Comparison of ENCODE assay signal across 8 mouse cellular contexts in the genomic region with DNA sequence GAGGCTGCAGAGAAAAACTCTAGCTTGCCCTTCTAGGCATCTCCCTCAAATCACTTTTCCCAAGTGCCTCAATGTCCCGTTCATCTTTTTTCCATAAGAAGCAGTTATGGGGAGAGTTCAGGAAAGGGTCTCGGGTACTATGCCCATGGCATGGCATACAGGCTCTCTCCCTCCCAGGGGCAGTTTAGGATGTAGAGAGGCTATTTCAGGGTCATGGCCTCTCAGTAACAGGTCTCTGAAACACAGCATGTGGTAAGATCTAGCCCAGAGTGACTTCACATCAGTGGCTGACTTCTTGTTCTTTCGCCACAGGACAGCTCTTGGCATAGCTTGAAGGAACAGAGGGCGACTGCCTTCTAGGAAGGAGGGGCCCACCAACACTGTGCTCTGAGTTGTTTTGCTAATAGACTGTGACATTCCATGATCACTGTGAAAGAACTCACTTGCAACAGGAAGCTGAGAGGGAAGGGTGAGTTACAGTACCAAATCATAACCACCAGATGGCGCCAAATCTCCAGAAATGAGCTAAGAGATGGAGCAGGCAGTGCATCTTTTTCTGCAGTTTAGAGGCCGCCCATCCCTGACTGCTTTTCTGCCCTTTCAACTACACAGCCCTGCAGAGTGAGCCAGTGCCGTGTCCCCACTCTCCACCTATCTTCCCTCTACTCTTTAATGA.
DNase-seq lines count a peak whose midpoint lies in the region; ATAC-seq and TF ChIP-seq lines count a peak whose summit lies in the region.

No protein-coding gene starts in this region.

- H3K4me3 ChIP-seq in MEL (ENCODE audit: control insufficient read depth in 1 of 2, insufficient read depth in 1 of 2, low read depth in 2 of 2, low read length in 2 of 2), result no peak overlapping the region
- H3K4me3 ChIP-seq in forebrain, embryonic 12.5 days (replicated peaks), result no peak overlapping the region
- no peak overlapping the region for H3K4me3 ChIP-seq in lung, embryonic 14.5 days (ENCODE audit: low read depth, low read length)

- no peaks in the 10 kb centered on the region for H3K27me3 ChIP-seq in MEL (ENCODE audit: control insufficient read depth in 1 of 2, insufficient read depth in 2 of 2, low read length in 2 of 2)
- peaks cover 19% of the 10 kb centered on the region; the same call in 1 of the 2 replicates for H3K27me3 ChIP-seq in forebrain, embryonic 12.5 days
- no peaks in the 10 kb centered on the region for H3K27me3 ChIP-seq in lung, embryonic 14.5 days (ENCODE audit: insufficient read depth, low read length)

- TF ChIP-seq RAD21 in MEL (IDR thresholded peaks at IDR 0.05; ENCODE audit: low read depth, low read length), result peak; percentile 78

- H3K36me3 ChIP-seq in MEL (ENCODE audit: control insufficient read depth in 1 of 2, insufficient read depth in 2 of 2, low read length in 2 of 2), result no peaks in the 10 kb centered on the region
- no peaks in the 10 kb centered on the region for H3K36me3 ChIP-seq in forebrain, embryonic 12.5 days (replicated peaks)
- no peaks in the 10 kb centered on the region for H3K36me3 ChIP-seq in lung, embryonic 14.5 days (ENCODE audit: insufficient read depth)

- no peak overlapping the region for H3K4me2 ChIP-seq in forebrain, embryonic 12.5 days
- H3K4me2 ChIP-seq in lung, embryonic 14.5 days, result no peak overlapping the region

- intact Hi-C loops in heart, postnatal 14 days (cut with DNase I), result loop anchor here (1.0 to 10.0 kb wide), 6 partner anchors 144 to 1382 kb away; no protein-coding TSS in a partner anchor

- peak; percentile 47 to 77 (median 69) for TF ChIP-seq CTCF in MEL (IDR thresholded peaks at IDR 0.05 in 2 of 3, conservative IDR thresholded peaks at IDR 0.05 in 1 of 3; ENCODE audit: control insufficient read depth in 1 of 3, insufficient read depth in 1 of 3, low read depth in 2 of 3, low read length in 3 of 3, poor library complexity in 1 of 3, severe bottlenecking in 1 of 3)
- peak; percentile 94 for TF ChIP-seq CTCF in lung, embryonic 14.5 days (IDR thresholded peaks at IDR 0.05; ENCODE audit: low read depth)

- H3K27ac ChIP-seq in MEL (ENCODE audit: control insufficient read depth, low read depth, low read length), result no peak overlapping the region
- H3K27ac ChIP-seq in forebrain, embryonic 12.5 days, result no peak overlapping the region
- H3K27ac ChIP-seq in lung, embryonic 14.5 days (ENCODE audit: low read depth), result no peak overlapping the region

- TF ChIP-seq EP300 in MEL (IDR thresholded peaks at IDR 0.05; ENCODE audit: low read depth in 1 of 2, low read length in 2 of 2), result no peak

- WGBS in forebrain, embryonic 12.5 days, result 28% methylated on average over 7 of the region's 7 CpGs
- WGBS in lung, embryonic 14.5 days, result 23% methylated on average over 7 of the region's 7 CpGs

- peak; percentile 48 for DNase-seq in MEL (ENCODE audit: low read depth, low spot score)
- DNase-seq in c-Kit-positive CD71-positive TER-119-positive erythroid progenitor cells, embryonic 14.5 days (ENCODE audit: low spot score), result peak; percentile 8
- peak; percentile 67 to 82 for DNase-seq in heart, postnatal 14 days
- DNase-seq in kidney, postnatal 4 days, result peak; percentile 77 to 79
- DNase-seq in lung, embryonic 14.5 days, result peak; percentile 92
- peak; percentile 57 for DNase-seq in retina, adult 2 months (ENCODE audit: low read depth, low spot score)
- peak; percentile 63 for DNase-seq in urinary bladder, postnatal 25 days (ENCODE audit: low spot score)

- no peaks in the 10 kb centered on the region for H3K9me3 ChIP-seq in MEL (replicated peaks; ENCODE audit: insufficient read depth, low read length)
- H3K9me3 ChIP-seq in forebrain, embryonic 12.5 days, result no peaks in the 10 kb centered on the region
- no peaks in the 10 kb centered on the region for H3K9me3 ChIP-seq in lung, embryonic 14.5 days (ENCODE audit: low read depth, low read length)

- no peaks in the 10 kb centered on the region for H3K4me1 ChIP-seq in MEL (ENCODE audit: control insufficient read depth in 1 of 2, insufficient read depth in 2 of 2, low read length in 2 of 2)
- peaks cover 5% of the 10 kb centered on the region for H3K4me1 ChIP-seq in forebrain, embryonic 12.5 days
- H3K4me1 ChIP-seq in lung, embryonic 14.5 days (ENCODE audit: insufficient read depth), result no peaks in the 10 kb centered on the region

- no peaks in the 10 kb centered on the region for H3K79me2 ChIP-seq in MEL (ENCODE audit: control insufficient read depth, insufficient read depth, low read length, poor library complexity)

- no peak for TF ChIP-seq POLR2A in MEL (IDR thresholded peaks at IDR 0.05; ENCODE audit: control insufficient read depth in 1 of 2, insufficient read depth in 1 of 2, low read depth in 1 of 2, low read length in 2 of 2, poor library complexity in 1 of 2)

- no peak overlapping the region for H3K9ac ChIP-seq in MEL (ENCODE audit: control insufficient read depth, low read depth, low read length, poor library complexity, severe bottlenecking)
- H3K9ac ChIP-seq in forebrain, embryonic 12.5 days, result no peak overlapping the region
- H3K9ac ChIP-seq in lung, embryonic 14.5 days, result no peak overlapping the region

- peak; percentile 78 for ATAC-seq in forebrain, embryonic 12.5 days (ENCODE audit: low FRiP score)
- ATAC-seq in lung, embryonic 14.5 days (ENCODE audit: insufficient read depth), result peak; percentile 93

TF ChIP-seq in MEL, 35 proteins besides CTCF, POLR2A, EP300 and RAD21:
- no peak for TF ChIP-seq CHD2 (IDR thresholded peaks at IDR 0.05; ENCODE audit: low read length)
- no peak for TF ChIP-seq MAZ (IDR thresholded peaks at IDR 0.05; ENCODE audit: low read depth, low read length)
- TF ChIP-seq BHLHE40 (IDR thresholded peaks at IDR 0.05; ENCODE audit: borderline replicate concordance, low read depth, low read length), result no peak
- peak; percentile 67 for TF ChIP-seq SMC3 (IDR thresholded peaks at IDR 0.05; ENCODE audit: low read depth, low read length)
- no peak for TF ChIP-seq USF2 (IDR thresholded peaks at IDR 0.05; ENCODE audit: borderline replicate concordance in 1 of 2, insufficient read depth in 1 of 2, low read depth in 1 of 2, low read length in 2 of 2)
- peak; percentile 45 for TF ChIP-seq ZC3H11A (IDR thresholded peaks at IDR 0.05; ENCODE audit: low read depth, low read length)

Comparison
In these comparisons a context has a peak if more than half of its experiments do, and no peak if none do; other contexts are left out.
1. DNase-seq: peak in every context shown above with its lines; median percentile 92 in lung, embryonic 14.5 days; 78 in kidney, postnatal 4 days; 74 in heart, postnatal 14 days; 63 in urinary bladder, postnatal 25 days; 57 in retina, adult 2 months; 48 in MEL; 8 in c-Kit-positive CD71-positive TER-119-positive erythroid progenitor cells, embryonic 14.5 days.